In genomic region chr11:65088451-65089222, GRCm38 (mm10) we compare ENCODE assay signal across 8 mouse cellular contexts.
DNase-seq lines count a peak whose midpoint lies in the region; ATAC-seq and TF ChIP-seq lines count a peak whose summit lies in the region.

No protein-coding gene starts in this region.

- TF ChIP-seq CTCF in cerebellum, adult 2 months (IDR thresholded peaks at IDR 0.05; ENCODE audit: borderline replicate concordance, insufficient read depth, low read depth, low read length), result peak; percentile 73
- peak; percentile 89 for TF ChIP-seq CTCF in hindbrain, postnatal 0 days (IDR thresholded peaks at IDR 0.05; ENCODE audit: low read depth)
- TF ChIP-seq CTCF in lung, embryonic 14.5 days (IDR thresholded peaks at IDR 0.05; ENCODE audit: low read depth), result peak; percentile 85

- H3K4me3 ChIP-seq in cerebellum, adult 2 months (replicated peaks; ENCODE audit: insufficient read depth, low read depth, low read length), result no peak overlapping the region
- H3K4me3 ChIP-seq in hindbrain, postnatal 0 days (ENCODE audit: low read length), result no peak overlapping the region
- no peak overlapping the region for H3K4me3 ChIP-seq in lung, embryonic 14.5 days (ENCODE audit: low read depth, low read length)

- H3K27me3 ChIP-seq in cerebellum, adult 2 months (ENCODE audit: control insufficient read depth, insufficient read depth, low read length), result no peaks in the 10 kb centered on the region
- no peaks in the 10 kb centered on the region for H3K27me3 ChIP-seq in hindbrain, postnatal 0 days (ENCODE audit: insufficient read depth, low read length)
- H3K27me3 ChIP-seq in lung, embryonic 14.5 days (ENCODE audit: insufficient read depth, low read length), result no peaks in the 10 kb centered on the region

- ATAC-seq in hindbrain, postnatal 0 days, result peak; percentile 32; the same call in 1 of the 2 replicates
- ATAC-seq in lung, embryonic 14.5 days (ENCODE audit: insufficient read depth), result peak; percentile 44; the same call in 1 of the 2 replicates
- ATAC-seq in monocyte, adult 5-6 weeks (replicated peaks; ENCODE audit: insufficient number of reproducible peaks, low FRiP score, low TSS enrichment, poor library complexity, severe bottlenecking), result no peak

- H3K27ac ChIP-seq in cerebellum, adult 2 months (ENCODE audit: insufficient read depth, low read length), result no peak overlapping the region
- H3K27ac ChIP-seq in hindbrain, postnatal 0 days, result no peak overlapping the region
- H3K27ac ChIP-seq in lung, embryonic 14.5 days (ENCODE audit: low read depth), result no peak overlapping the region

- H3K4me2 ChIP-seq in hindbrain, postnatal 0 days (ENCODE audit: low read depth, low read length), result no peak overlapping the region
- H3K4me2 ChIP-seq in lung, embryonic 14.5 days, result no peak overlapping the region

- no peak for TF ChIP-seq POLR2A in cerebellum, adult 2 months (IDR thresholded peaks at IDR 0.05; ENCODE audit: borderline replicate concordance, insufficient read depth, low read length)

- H3K4me1 ChIP-seq in cerebellum, adult 2 months (ENCODE audit: control insufficient read depth, insufficient read depth, low read length), result peaks cover 14% of the 10 kb centered on the region
- no peaks in the 10 kb centered on the region for H3K4me1 ChIP-seq in hindbrain, postnatal 0 days (ENCODE audit: insufficient read depth, low read length)
- no peaks in the 10 kb centered on the region for H3K4me1 ChIP-seq in lung, embryonic 14.5 days (ENCODE audit: insufficient read depth)

- WGBS in cerebellum, adult 2 months, result 54% methylated on average over 5 of the region's 5 CpGs
- WGBS in hindbrain, postnatal 0 days, result 56% methylated on average over 5 of the region's 5 CpGs
- 19% methylated on average over 5 of the region's 5 CpGs for WGBS in lung, embryonic 14.5 days

- no peaks in the 10 kb centered on the region for H3K36me3 ChIP-seq in hindbrain, postnatal 0 days (ENCODE audit: insufficient read depth, low read length)
- H3K36me3 ChIP-seq in lung, embryonic 14.5 days (ENCODE audit: insufficient read depth), result no peaks in the 10 kb centered on the region

- H3K9ac ChIP-seq in hindbrain, postnatal 0 days (replicated peaks; ENCODE audit: low read length), result no peak overlapping the region
- H3K9ac ChIP-seq in lung, embryonic 14.5 days, result no peak overlapping the region

- peak; percentile 5 to 43 for DNase-seq in frontal cortex, postnatal 10 days (ENCODE audit: low spot score in 2 of 2)
- no peak for DNase-seq in frontal cortex, postnatal 25 days (ENCODE audit: low spot score in 2 of 2)
- peak; percentile 55 for DNase-seq in right cerebral cortex, postnatal 14 days
- DNase-seq in right cerebral cortex, postnatal 36 days (ENCODE audit: low spot score in 2 of 2), result no peak
- DNase-seq in cerebellum, adult 2 months, result peak; percentile 68 to 80
- DNase-seq in hindbrain, postnatal 0 days (ENCODE audit: low spot score), result peak; percentile 63
- peak; percentile 78 for DNase-seq in lung, embryonic 14.5 days

- H3K9me3 ChIP-seq in hindbrain, postnatal 0 days (ENCODE audit: low read length), result no peaks in the 10 kb centered on the region
- H3K9me3 ChIP-seq in lung, embryonic 14.5 days (ENCODE audit: low read depth, low read length), result no peaks in the 10 kb centered on the region

Comparison
In these comparisons a context has a peak if more than half of its experiments do, and no peak if none do; other contexts are left out.
1. DNase-seq: peak in frontal cortex, postnatal 10 days (2 of 2), right cerebral cortex, postnatal 14 days (single experiment), cerebellum, adult 2 months (2 of 2), hindbrain, postnatal 0 days (single experiment) and lung, embryonic 14.5 days (single experiment); none in frontal cortex, postnatal 25 days (0 of 2) and right cerebral cortex, postnatal 36 days (0 of 2).
2. Peak in every context shown above with its lines, with median percentiles within 50 percentile points of each other: CTCF ChIP-seq.